Mouse (Mus musculus) spleen, adult 18-20 months (tissue): ENCODE results near the gene Cyp24a1.

Source experiments
- DNase-seq, 2 experiments: peaks; one replicate each; pipeline ENCODE4 v3.0.0; 2022; ENCODE audit warnings: mixed read lengths in 2 of 2

Gene Cyp24a1

DNA sequence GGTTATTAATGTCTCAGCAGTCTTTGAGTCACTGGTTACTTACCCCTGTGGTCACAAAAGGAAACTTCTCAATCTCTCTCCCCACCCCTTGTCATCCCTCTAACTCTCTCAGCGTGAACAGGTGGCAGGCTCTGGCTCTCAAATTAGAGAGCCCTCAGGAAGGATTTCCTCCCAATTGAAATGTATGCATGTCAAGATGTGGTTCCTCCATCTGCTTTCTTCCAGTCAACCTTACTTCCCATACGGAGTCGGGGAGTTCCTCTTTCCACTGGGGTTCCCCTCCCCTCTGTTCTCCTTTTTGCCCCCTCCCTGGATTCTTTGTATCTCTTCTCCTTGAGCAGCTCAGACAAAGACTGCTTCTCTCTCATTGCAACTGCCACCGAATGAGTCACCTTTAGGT lies 60.7 kb downstream of the Cyp24a1 start:
- no peak for DNase-seq
